Comparison of ENCODE assay signal across 16 mouse cellular contexts in genomic region chr19:42008586-42008985, GRCm38 (mm10). TPM values are rescaled to one million over a fixed set of nuclear protein-coding genes. Genes with fewer than 3 reads are reported as not detected.
DNase-seq lines count a peak whose midpoint lies in the region; ATAC-seq and TF ChIP-seq lines count a peak whose summit lies in the region.
"Had no signal": no experiment of that assay in that cellular context is flagged by ENCODE, and none has a peak within 500 bp of the region (broad histone marks: within the 10 kb centered on the region; RNA-seq: fewer than 3 reads in every experiment).

No protein-coding gene starts in this region.

- ATAC-seq in forebrain, embryonic 12.5 days (ENCODE audit: low FRiP score): no peak
- peak; percentile 30; the same call in 1 of the 2 replicates for ATAC-seq in hindbrain, embryonic 16.5 days
- ATAC-seq in hindbrain, embryonic 14.5 days (ENCODE audit: low FRiP score): no peak
- peak; percentile 16; the same call in 1 of the 2 replicates for ATAC-seq in heart, postnatal 0 days (ENCODE audit: insufficient read depth, low read depth)
- ATAC-seq: forebrain, embryonic 13.5 days had no signal

- no peaks in the 10 kb centered on the region for H3K9me3 ChIP-seq in forebrain, embryonic 10.5 days
- no peaks in the 10 kb centered on the region for H3K9me3 ChIP-seq in forebrain, embryonic 12.5 days
- no peaks in the 10 kb centered on the region for H3K9me3 ChIP-seq in hindbrain, embryonic 16.5 days (ENCODE audit: control insufficient read depth, low read length)
- H3K9me3 ChIP-seq in hindbrain, embryonic 14.5 days (ENCODE audit: control insufficient read depth, low read length): no peaks in the 10 kb centered on the region
- H3K9me3 ChIP-seq in ES-E14 (ENCODE audit: control insufficient read depth, insufficient read depth, low read depth, low read length): no peaks in the 10 kb centered on the region
- H3K9me3 ChIP-seq in heart, postnatal 0 days (replicated peaks; ENCODE audit: control insufficient read depth, low read length): no peaks in the 10 kb centered on the region
- H3K9me3 ChIP-seq: forebrain, embryonic 13.5 days; hindbrain, embryonic 13.5 days had no signal

- H3K27ac ChIP-seq in forebrain, embryonic 10.5 days: peak overlapping the region; percentile 17; the same call in 1 of the 2 replicates
- no peak overlapping the region for H3K27ac ChIP-seq in forebrain, embryonic 12.5 days
- no peak overlapping the region for H3K27ac ChIP-seq in hindbrain, embryonic 16.5 days (ENCODE audit: low read depth, low read length)
- no peak overlapping the region for H3K27ac ChIP-seq in hindbrain, embryonic 14.5 days
- peak overlapping the region; percentile 17; the same call in 1 of the 2 replicates for H3K27ac ChIP-seq in ES-E14 (ENCODE audit: insufficient read depth, low read depth, low read length, poor library complexity, severe bottlenecking)
- peak overlapping the region; percentile 57 for H3K27ac ChIP-seq in heart, postnatal 0 days (ENCODE audit: low read depth)
- H3K27ac ChIP-seq: forebrain, embryonic 13.5 days; hindbrain, embryonic 13.5 days had no signal

- in situ Hi-C loops in ES-E14 (cut with MboI; ENCODE audit: low sequenced_read_pairs in 2 of 2, unreplicated experiment in 2 of 2): no loop called here

- H3K4me3 ChIP-seq in forebrain, embryonic 10.5 days: no peak overlapping the region
- no peak overlapping the region for H3K4me3 ChIP-seq in forebrain, embryonic 12.5 days (replicated peaks)
- H3K4me3 ChIP-seq in hindbrain, embryonic 16.5 days (ENCODE audit: low read length): no peak overlapping the region
- no peak overlapping the region for H3K4me3 ChIP-seq in hindbrain, embryonic 14.5 days (replicated peaks; ENCODE audit: low read length)
- H3K4me3 ChIP-seq in ES-E14 (ENCODE audit: insufficient read depth in 1 of 2, low read depth in 1 of 2, low read length in 2 of 2, poor library complexity in 1 of 2, severe bottlenecking in 1 of 2): no peak overlapping the region
- no peak overlapping the region for H3K4me3 ChIP-seq in heart, postnatal 0 days (ENCODE audit: low read depth, low read length)
- H3K4me3 ChIP-seq in lung, adult 2 months (replicated peaks; ENCODE audit: extremely low read depth, low read depth, low read length): no peak overlapping the region
- H3K4me3 ChIP-seq: forebrain, embryonic 13.5 days; hindbrain, embryonic 13.5 days had no signal

- H3K9ac ChIP-seq in forebrain, embryonic 12.5 days: no peak overlapping the region
- H3K9ac ChIP-seq in hindbrain, embryonic 16.5 days (ENCODE audit: low read depth, low read length): no peak overlapping the region
- H3K9ac ChIP-seq in hindbrain, embryonic 14.5 days: no peak overlapping the region
- no peak overlapping the region; the same call in 1 of the 2 replicates for H3K9ac ChIP-seq in ES-E14 (ENCODE audit: insufficient read depth, low read depth, low read length, poor library complexity, severe bottlenecking)
- no peak overlapping the region for H3K9ac ChIP-seq in heart, postnatal 0 days (replicated peaks; ENCODE audit: low read depth, low read length)
- H3K9ac ChIP-seq: forebrain, embryonic 13.5 days; hindbrain, embryonic 13.5 days had no signal

- TF ChIP-seq POLR2A in lung, adult 2 months (IDR thresholded peaks at IDR 0.05; ENCODE audit: borderline replicate concordance, extremely low read depth, low read depth, low read length): no peak

- H3K36me3 ChIP-seq in forebrain, embryonic 10.5 days (replicated peaks): 0 out of 2 replicates have a peak, but pooled peaks cover 4% of the 10 kb centered on the region
- no peaks in the 10 kb centered on the region for H3K36me3 ChIP-seq in forebrain, embryonic 12.5 days (replicated peaks)
- no peaks in the 10 kb centered on the region for H3K36me3 ChIP-seq in hindbrain, embryonic 16.5 days (ENCODE audit: control insufficient read depth, insufficient read depth, low read length)
- no peaks in the 10 kb centered on the region for H3K36me3 ChIP-seq in hindbrain, embryonic 14.5 days (replicated peaks; ENCODE audit: control insufficient read depth, insufficient read depth)
- peaks cover 3% of the 10 kb centered on the region; the same call in 1 of the 2 replicates for H3K36me3 ChIP-seq in ES-E14 (ENCODE audit: control insufficient read depth, insufficient read depth, low read length, poor library complexity, severe bottlenecking)
- 0 out of 2 replicates have a peak, but pooled peaks cover 7% of the 10 kb centered on the region for H3K36me3 ChIP-seq in heart, postnatal 0 days (replicated peaks; ENCODE audit: control insufficient read depth, insufficient read depth, low read length)
- H3K36me3 ChIP-seq: hindbrain, embryonic 13.5 days had no signal

- no peak for TF ChIP-seq EP300 in heart, postnatal 0 days (IDR thresholded peaks at IDR 0.05; ENCODE audit: low read depth)

- 82% methylated on average over 3 of the region's 3 CpGs for WGBS in forebrain, embryonic 10.5 days
- 64% methylated on average over 3 of the region's 3 CpGs for WGBS in forebrain, embryonic 12.5 days
- WGBS in hindbrain, embryonic 16.5 days: 63% methylated on average over 3 of the region's 3 CpGs
- WGBS in hindbrain, embryonic 14.5 days: 62% methylated on average over 3 of the region's 3 CpGs
- 52% methylated on average over 3 of the region's 3 CpGs for WGBS in heart, postnatal 0 days
- 70% methylated on average over 3 of the region's 3 CpGs for WGBS in lung, adult 2 months

- TF ChIP-seq CTCF in heart, postnatal 0 days (IDR thresholded peaks at IDR 0.05; ENCODE audit: low read depth): no peak
- TF ChIP-seq CTCF in lung, adult 2 months (IDR thresholded peaks at IDR 0.05; ENCODE audit: insufficient read depth, low read length): no peak

- DNase-seq in forebrain, embryonic 10.5 days (ENCODE audit: extremely low spot score, low spot score): no peak
- DNase-seq in hindbrain, embryonic 14.5 days (ENCODE audit: low spot score): no peak
- DNase-seq in ES-E14 (ENCODE audit: low read depth, low spot score): no peak
- DNase-seq in heart, postnatal 0 days (ENCODE audit: low spot score): no peak
- no peak for DNase-seq in cerebellum, adult 9-11 months
- DNase-seq in lung, adult 2 months: no peak
- DNase-seq: cerebellum, adult 9-10 months; kidney, adult 18-20 months; layer of hippocampus, adult 9-11 months; lung, postnatal 36 days; right cerebral cortex, postnatal 14 days had no signal

- H3K4me1 ChIP-seq in forebrain, embryonic 10.5 days: peaks cover 34% of the 10 kb centered on the region
- H3K4me1 ChIP-seq in forebrain, embryonic 12.5 days: no peaks in the 10 kb centered on the region
- H3K4me1 ChIP-seq in hindbrain, embryonic 16.5 days (ENCODE audit: control insufficient read depth, insufficient read depth, low read depth, low read length): no peaks in the 10 kb centered on the region; the same call in none of the 2 replicates
- H3K4me1 ChIP-seq in hindbrain, embryonic 14.5 days (replicated peaks; ENCODE audit: control insufficient read depth, insufficient read depth, low read length): no peaks in the 10 kb centered on the region
- peaks cover 3 to 21% of the 10 kb centered on the region in 2 experiments; a peak in 3 of 4 replicates for H3K4me1 ChIP-seq in ES-E14 (ENCODE audit: control insufficient read depth in 2 of 2, insufficient read depth in 2 of 2, low read length in 2 of 2, poor library complexity in 1 of 2)
- peaks cover 45% of the 10 kb centered on the region for H3K4me1 ChIP-seq in heart, postnatal 0 days (ENCODE audit: control insufficient read depth, insufficient read depth)
- H3K4me1 ChIP-seq in lung, adult 2 months (ENCODE audit: control insufficient read depth, insufficient read depth, low read length): peaks cover 3% of the 10 kb centered on the region; the same call in 1 of the 2 replicates
- H3K4me1 ChIP-seq: forebrain, embryonic 13.5 days had no signal

- H3K27me3 ChIP-seq in forebrain, embryonic 10.5 days (ENCODE audit: poor library complexity, severe bottlenecking): no peaks in the 10 kb centered on the region
- H3K27me3 ChIP-seq in forebrain, embryonic 12.5 days: no peaks in the 10 kb centered on the region
- H3K27me3 ChIP-seq in hindbrain, embryonic 16.5 days (replicated peaks; ENCODE audit: control insufficient read depth, insufficient read depth, low read length): no peaks in the 10 kb centered on the region
- no peaks in the 10 kb centered on the region for H3K27me3 ChIP-seq in hindbrain, embryonic 14.5 days (ENCODE audit: control insufficient read depth, insufficient read depth, low read length)
- H3K27me3 ChIP-seq in heart, postnatal 0 days (ENCODE audit: control insufficient read depth, insufficient read depth, low read length): no peaks in the 10 kb centered on the region
- H3K27me3 ChIP-seq: forebrain, embryonic 13.5 days; hindbrain, embryonic 13.5 days had no signal

- H3K4me2 ChIP-seq in forebrain, embryonic 12.5 days: no peak overlapping the region
- H3K4me2 ChIP-seq in hindbrain, embryonic 16.5 days (ENCODE audit: low read length): no peak overlapping the region
- H3K4me2 ChIP-seq in hindbrain, embryonic 14.5 days (replicated peaks): no peak overlapping the region
- H3K4me2 ChIP-seq in heart, postnatal 0 days (ENCODE audit: low read depth, low read length): no peak overlapping the region
- H3K4me2 ChIP-seq: forebrain, embryonic 13.5 days; hindbrain, embryonic 13.5 days; midbrain, embryonic 11.5 days had no signal

RNA-seq across cellular contexts. Expression of gene Ubtd1, which starts 27.0 kb away (rescaled TPM):
- 9.2 and 9.6 TPM in 2 replicates for polyA plus RNA-seq in forebrain, embryonic 10.5 days (2016; fragmentation: Nextera tagmentation; extraction: Ambion mirVana)
- 7.1 and 7.8 TPM in 2 replicates for polyA plus RNA-seq in forebrain, embryonic 12.5 days (2016; fragmentation: Nextera tagmentation; extraction: Ambion mirVana)
- polyA plus RNA-seq in hindbrain, embryonic 16.5 days (2015; fragmentation: Nextera tagmentation; extraction: Ambion mirVana): 13.4 and 15.2 TPM in 2 replicates
- 8.6 and 9.2 TPM in 2 replicates for polyA plus RNA-seq in hindbrain, embryonic 14.5 days (2014; fragmentation: Nextera tagmentation; extraction: Ambion mirVana)
- 14.4 and 18.2 TPM in 2 replicates for total RNA-seq in ES-E14 (2012; rRNA removed)
- 29.6 and 38.7 TPM in 2 replicates for total RNA-seq in heart, postnatal 0 days (2014; rRNA removed; ENCODE audit: low replicate concordance)
- polyA plus RNA-seq in heart, postnatal 0 days (2015; fragmentation: Nextera tagmentation; extraction: Ambion mirVana): 21.9 and 24.8 TPM in 2 replicates
- polyA plus RNA-seq in lung, adult 2 months (2012; rRNA removed): 26.0 and 31.7 TPM in 2 replicates

RNA-seq across cellular contexts. Expression of gene Ankrd2, which starts 27.2 kb away (rescaled TPM):
- polyA plus RNA-seq in forebrain, embryonic 10.5 days (2016; fragmentation: Nextera tagmentation; extraction: Ambion mirVana): 0.42 TPM in 1 of 2 replicates, not detected in the other
- 0.28 and 0.49 TPM in 2 replicates for polyA plus RNA-seq in forebrain, embryonic 12.5 days (2016; fragmentation: Nextera tagmentation; extraction: Ambion mirVana)
- 1.1 and 1.5 TPM in 2 replicates for polyA plus RNA-seq in hindbrain, embryonic 16.5 days (2015; fragmentation: Nextera tagmentation; extraction: Ambion mirVana)
- 0.82 and 1.2 TPM in 2 replicates for polyA plus RNA-seq in hindbrain, embryonic 14.5 days (2014; fragmentation: Nextera tagmentation; extraction: Ambion mirVana)
- 0.45 TPM in 1 of 2 replicates, not detected in the other for total RNA-seq in ES-E14 (2012; rRNA removed)
- not detected in 2 replicates for total RNA-seq in heart, postnatal 0 days (2014; rRNA removed; ENCODE audit: low replicate concordance)
- polyA plus RNA-seq in heart, postnatal 0 days (2015; fragmentation: Nextera tagmentation; extraction: Ambion mirVana): 0.14 TPM in 2 replicates
- 0.14 and 0.20 TPM in 2 replicates for polyA plus RNA-seq in lung, adult 2 months (2012; rRNA removed)
- polyA plus RNA-seq: midbrain, embryonic 11.5 days had no signal

RNA-seq across cellular contexts. Expression of gene Mms19, which starts 27.6 kb away (rescaled TPM):
- polyA plus RNA-seq in forebrain, embryonic 10.5 days (2016; fragmentation: Nextera tagmentation; extraction: Ambion mirVana): 35.3 and 42.3 TPM in 2 replicates
- polyA plus RNA-seq in forebrain, embryonic 12.5 days (2016; fragmentation: Nextera tagmentation; extraction: Ambion mirVana): 32.2 and 36.7 TPM in 2 replicates
- polyA plus RNA-seq in hindbrain, embryonic 16.5 days (2015; fragmentation: Nextera tagmentation; extraction: Ambion mirVana): 30.0 and 31.3 TPM in 2 replicates
- polyA plus RNA-seq in hindbrain, embryonic 14.5 days (2014; fragmentation: Nextera tagmentation; extraction: Ambion mirVana): 29.6 and 31.6 TPM in 2 replicates
- 59.6 and 91.5 TPM in 2 replicates for total RNA-seq in ES-E14 (2012; rRNA removed)
- 34.9 and 39.3 TPM in 2 replicates for total RNA-seq in heart, postnatal 0 days (2014; rRNA removed; ENCODE audit: low replicate concordance)
- polyA plus RNA-seq in heart, postnatal 0 days (2015; fragmentation: Nextera tagmentation; extraction: Ambion mirVana): 11.5 and 13.1 TPM in 2 replicates
- 53.7 and 57.0 TPM in 2 replicates for polyA plus RNA-seq in lung, adult 2 months (2012; rRNA removed)

RNA-seq across cellular contexts. Expression of gene Hoga1, which starts 36.8 kb away (rescaled TPM):
- 0.95 and 1.3 TPM in 2 replicates for polyA plus RNA-seq in forebrain, embryonic 10.5 days (2016; fragmentation: Nextera tagmentation; extraction: Ambion mirVana)
- polyA plus RNA-seq in forebrain, embryonic 12.5 days (2016; fragmentation: Nextera tagmentation; extraction: Ambion mirVana): 1.1 and 1.5 TPM in 2 replicates
- polyA plus RNA-seq in hindbrain, embryonic 16.5 days (2015; fragmentation: Nextera tagmentation; extraction: Ambion mirVana): 2.0 and 2.4 TPM in 2 replicates
- 1.3 and 2.2 TPM in 2 replicates for polyA plus RNA-seq in hindbrain, embryonic 14.5 days (2014; fragmentation: Nextera tagmentation; extraction: Ambion mirVana)
- total RNA-seq in ES-E14 (2012; rRNA removed): 0.89 and 1.6 TPM in 2 replicates
- 1.2 and 1.3 TPM in 2 replicates for total RNA-seq in heart, postnatal 0 days (2014; rRNA removed; ENCODE audit: low replicate concordance)
- 1.4 and 1.5 TPM in 2 replicates for polyA plus RNA-seq in heart, postnatal 0 days (2015; fragmentation: Nextera tagmentation; extraction: Ambion mirVana)
- polyA plus RNA-seq in lung, adult 2 months (2012; rRNA removed): 7.6 and 8.7 TPM in 2 replicates

RNA-seq across cellular contexts. Expression of gene 4933411K16Rik, which starts 43.5 kb away (rescaled TPM):
- not detected in 2 replicates for polyA plus RNA-seq in forebrain, embryonic 10.5 days (2016; fragmentation: Nextera tagmentation; extraction: Ambion mirVana)
- polyA plus RNA-seq in forebrain, embryonic 12.5 days (2016; fragmentation: Nextera tagmentation; extraction: Ambion mirVana): 0.14 TPM in 2 replicates
- polyA plus RNA-seq in hindbrain, embryonic 16.5 days (2015; fragmentation: Nextera tagmentation; extraction: Ambion mirVana): not detected in 2 replicates
- polyA plus RNA-seq in hindbrain, embryonic 14.5 days (2014; fragmentation: Nextera tagmentation; extraction: Ambion mirVana): not detected in 2 replicates
- 0.62 and 0.69 TPM in 2 replicates for total RNA-seq in ES-E14 (2012; rRNA removed)
- total RNA-seq in heart, postnatal 0 days (2014; rRNA removed; ENCODE audit: low replicate concordance): 0.15 TPM in 1 of 2 replicates, not detected in the other
- not detected in 2 replicates for polyA plus RNA-seq in heart, postnatal 0 days (2015; fragmentation: Nextera tagmentation; extraction: Ambion mirVana)
- polyA plus RNA-seq in lung, adult 2 months (2012; rRNA removed): 1.1 and 1.4 TPM in 2 replicates
- polyA plus RNA-seq: forebrain, embryonic 13.5 days; hindbrain, embryonic 13.5 days had no signal

Comparison
In these comparisons a context has a peak if more than half of its experiments do, and no peak if none do; other contexts are left out.
1. H3K27ac ChIP-seq: peak in forebrain, embryonic 10.5 days (single experiment), ES-E14 (single experiment) and heart, postnatal 0 days (single experiment); none in forebrain, embryonic 12.5 days (single experiment), hindbrain, embryonic 16.5 days (single experiment) and hindbrain, embryonic 14.5 days (single experiment).
2. ATAC-seq: peak in hindbrain, embryonic 16.5 days (single experiment) and heart, postnatal 0 days (single experiment); none in forebrain, embryonic 12.5 days (single experiment) and hindbrain, embryonic 14.5 days (single experiment).